Mouse (Mus musculus) R1 (cell line): ENCODE data around the gene Tchp.

ENCODE experiments used
- DNase-seq: peaks from one replicate; pipeline ENCODE4 v3.0.0-alpha.2; 2018; ENCODE audit warnings: low read depth, low spot score

The Tchp gene

DNA sequence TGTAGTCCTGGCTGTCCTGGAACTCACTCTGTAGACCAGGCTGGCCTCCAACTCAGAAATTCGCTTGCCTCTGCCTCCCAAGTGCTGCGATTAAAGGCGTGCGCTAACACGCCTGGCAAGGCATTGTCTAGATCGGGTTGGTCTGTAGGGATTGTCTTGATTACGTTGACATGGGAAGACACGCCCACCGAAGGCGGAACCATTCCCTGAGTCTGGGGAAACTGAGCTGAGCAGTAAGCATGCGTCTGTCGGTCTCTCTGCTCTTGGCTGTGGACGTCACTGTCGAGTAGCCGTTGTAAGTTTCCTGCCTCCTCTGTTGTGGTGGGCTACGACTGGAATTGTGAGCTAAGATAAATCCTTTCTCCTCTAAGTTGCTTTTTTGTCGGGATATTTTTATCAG lies 10.6 kb upstream of the Tchp start:
- DNase-seq: peak; percentile 97

DNA sequence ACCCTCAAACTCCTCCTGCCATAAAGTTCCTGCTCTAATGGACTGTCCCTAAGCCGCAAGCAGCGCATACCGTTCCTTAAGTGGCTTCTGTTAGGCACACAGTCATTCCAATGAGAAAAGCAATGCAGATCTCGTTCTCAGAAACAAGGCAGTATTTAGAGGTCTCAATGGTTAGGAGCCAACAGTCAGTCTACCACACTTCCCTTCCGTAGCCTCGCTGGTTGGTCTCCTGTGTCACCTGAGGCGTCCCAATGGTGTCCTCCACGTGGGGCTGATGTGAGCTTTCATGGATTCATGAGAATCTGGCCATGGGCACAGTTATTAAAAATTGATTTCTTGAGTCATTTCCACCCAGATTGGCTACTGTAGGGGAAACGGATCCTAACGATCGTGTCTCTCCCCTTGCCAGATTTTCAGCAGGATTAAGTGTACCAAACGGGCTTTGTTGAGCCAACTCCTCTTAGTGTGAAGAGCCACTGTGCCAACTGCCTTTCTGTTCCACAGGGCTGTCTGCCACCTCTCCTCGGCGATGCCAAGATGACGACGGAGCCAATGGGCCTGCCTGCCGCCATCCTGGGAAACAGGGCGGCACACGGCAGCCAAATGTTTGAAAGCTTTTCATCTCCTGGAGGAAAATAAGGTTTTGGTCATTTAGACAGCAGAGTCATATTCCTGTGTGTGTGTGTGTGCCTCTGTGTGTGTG lies 9.4 kb upstream of the Tchp start:
- no peak for DNase-seq

DNA sequence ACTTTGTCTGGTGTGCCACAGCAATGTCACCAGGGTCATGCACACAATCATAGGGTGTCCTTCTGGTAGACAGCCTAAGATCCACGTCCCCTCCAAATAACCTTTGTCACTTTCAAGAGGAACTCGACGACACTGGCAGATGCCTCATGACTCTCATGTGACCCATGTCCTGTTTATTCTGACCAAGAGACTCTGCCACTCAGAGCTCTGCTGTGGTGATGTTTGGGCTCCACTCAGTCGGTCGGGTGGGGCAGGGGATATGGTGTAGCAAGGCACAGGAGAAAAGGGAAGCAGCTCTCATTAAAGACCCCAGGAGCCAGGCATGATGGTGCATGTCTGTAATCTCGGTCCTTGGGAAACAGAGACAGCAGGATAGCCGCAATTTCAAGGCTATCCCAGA lies 8.5 kb upstream of the Tchp start:
- peak; percentile 47 for DNase-seq

DNA sequence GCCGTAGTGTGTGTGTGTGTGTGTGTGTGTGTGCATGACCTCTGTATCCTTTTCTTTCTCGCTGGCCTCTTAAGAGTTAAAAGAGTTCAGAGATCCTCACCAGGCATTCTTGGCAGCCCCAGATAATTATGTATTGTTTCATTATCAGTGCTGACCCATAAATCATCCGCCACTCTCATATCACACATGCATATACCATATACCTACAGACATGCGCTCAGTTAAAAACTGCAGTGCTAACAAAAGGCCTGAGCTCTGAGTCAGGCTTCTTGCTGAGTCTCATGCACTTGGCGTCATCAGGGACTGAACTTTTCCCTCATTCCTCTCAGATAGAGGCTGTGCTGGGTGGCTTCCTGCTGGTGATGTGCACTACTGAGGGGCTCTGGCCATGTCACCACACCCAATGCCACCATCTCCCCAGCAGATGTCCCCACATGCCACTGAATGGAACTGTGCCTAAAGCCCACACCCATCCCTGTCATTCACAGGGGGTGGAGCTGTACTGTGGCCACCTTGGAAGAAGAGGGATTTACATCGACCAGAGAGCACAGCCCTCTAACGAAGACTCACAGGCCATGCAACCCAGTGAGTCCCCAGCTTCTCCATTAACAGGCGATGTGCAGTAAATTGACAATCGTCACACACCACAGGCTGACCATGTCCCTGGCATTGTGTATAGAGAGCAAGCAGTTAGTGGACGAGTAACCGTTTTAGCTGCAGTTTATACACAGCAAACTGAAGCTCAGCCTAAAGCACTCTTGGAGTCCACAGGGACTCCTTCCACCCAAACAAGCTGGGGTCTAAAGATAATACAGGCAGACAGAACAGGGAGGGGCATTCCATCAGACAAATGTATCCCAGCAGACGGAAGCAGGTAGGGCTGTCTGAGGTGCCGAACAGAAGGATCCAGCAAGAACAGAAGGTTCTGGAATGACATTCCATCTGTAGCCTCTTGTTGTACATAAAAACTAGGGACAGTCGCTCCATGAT lies 4.9 kb upstream of the Tchp start:
- DNase-seq: peak; percentile 69

DNA sequence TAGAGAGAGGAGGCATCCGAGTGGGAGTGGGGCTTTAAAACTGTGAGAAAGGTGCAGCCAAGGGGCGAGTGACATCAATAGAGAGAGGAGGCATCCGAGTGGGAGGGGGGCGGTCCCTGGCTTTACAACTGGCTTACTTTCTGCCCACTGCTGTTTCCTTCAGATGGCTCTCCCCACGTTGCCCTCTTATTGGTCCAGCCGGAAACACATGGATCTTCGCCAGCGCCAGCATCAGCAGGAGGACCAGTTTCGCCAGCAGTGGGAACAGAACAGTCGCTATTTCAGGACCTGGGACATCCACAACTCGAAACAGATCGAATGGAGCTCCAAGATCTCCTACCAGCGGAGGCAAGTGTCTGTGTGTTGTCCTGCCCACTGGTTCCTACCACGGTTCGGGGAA lies 931 bp downstream of the Tchp start:
- DNase-seq: no peak

DNA sequence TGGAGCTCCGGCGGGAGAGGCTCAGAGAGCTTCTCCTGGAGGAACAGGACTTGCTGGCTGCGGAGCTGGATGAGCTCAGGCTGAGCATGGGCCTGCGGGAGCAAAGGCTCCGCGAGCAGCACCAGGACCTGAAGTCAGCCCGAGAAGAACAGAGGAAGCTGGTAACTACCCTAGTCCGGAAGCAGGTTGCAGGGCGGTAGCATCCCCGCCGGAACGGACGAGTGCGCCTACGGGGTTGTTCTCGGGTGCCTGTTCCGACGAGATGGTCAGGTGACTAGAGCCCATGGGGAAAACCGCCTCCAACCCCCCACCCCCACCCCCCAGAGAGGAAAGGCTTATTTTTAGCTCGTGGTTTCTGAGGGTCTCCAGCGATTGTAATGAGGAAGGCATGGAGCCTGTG lies 1.8 kb downstream of the Tchp start:
- no peak for DNase-seq

DNA sequence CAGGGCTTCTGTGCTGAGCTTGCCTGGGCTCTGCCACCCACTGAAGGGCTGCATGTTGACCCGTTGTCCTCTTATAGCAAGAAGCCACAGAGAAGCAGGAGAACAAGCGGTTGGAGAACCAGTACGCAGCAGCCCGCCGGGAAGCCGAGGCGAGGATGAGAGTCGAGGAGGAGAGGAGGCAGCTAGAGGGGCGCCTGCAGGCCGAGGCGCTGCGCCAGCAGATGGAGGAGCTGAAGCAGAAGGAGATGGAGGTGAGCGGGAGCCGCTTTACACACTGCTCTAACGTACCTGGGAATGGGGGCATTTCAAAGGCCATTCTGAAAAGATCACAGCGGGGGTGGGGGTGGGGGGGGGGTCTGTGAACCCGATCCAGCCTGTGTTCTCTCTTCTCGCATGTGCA lies 7.0 kb downstream of the Tchp start:
- DNase-seq: no peak

DNA sequence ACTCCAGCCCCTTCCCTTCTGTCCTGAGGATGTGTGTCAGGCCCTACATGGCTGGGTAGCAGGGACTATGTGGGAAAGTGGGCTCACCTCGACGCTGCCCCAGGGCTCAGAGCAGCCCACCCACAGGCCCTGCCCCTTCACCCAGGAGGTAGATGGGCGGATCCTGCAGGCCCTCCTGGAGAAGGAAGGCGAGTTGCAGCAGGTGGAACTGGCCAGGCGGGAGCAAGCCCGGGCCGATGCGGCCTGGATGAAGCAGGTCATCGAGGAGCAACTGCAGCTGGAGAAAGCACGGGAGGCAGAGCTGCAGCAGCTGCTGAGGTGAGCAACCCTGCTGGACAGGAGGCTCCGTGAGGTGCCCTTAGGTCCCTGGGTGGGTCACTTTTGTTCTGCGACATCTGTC lies 9.7 kb downstream of the Tchp start:
- DNase-seq: no peak

DNA sequence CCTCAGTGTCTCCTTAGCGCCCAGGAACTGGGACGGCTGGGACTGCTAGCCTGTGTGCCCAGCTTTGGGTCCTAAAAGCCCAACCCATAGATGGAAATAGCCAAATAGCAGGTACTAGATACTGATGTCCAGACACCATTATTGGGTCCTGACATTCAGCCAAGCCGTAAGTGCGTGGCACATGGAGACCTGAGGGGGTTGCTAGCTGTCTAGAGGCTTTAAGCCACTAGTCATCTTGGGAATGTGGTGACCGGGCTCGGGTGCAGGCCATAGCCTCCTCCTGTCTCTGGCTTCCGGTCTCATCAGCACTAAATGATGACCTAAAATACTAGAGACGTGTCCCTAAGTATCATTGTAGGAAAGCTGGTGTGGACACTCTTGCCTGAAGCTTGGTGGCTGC lies 10.4 kb downstream of the Tchp start:
- DNase-seq: no peak

DNA sequence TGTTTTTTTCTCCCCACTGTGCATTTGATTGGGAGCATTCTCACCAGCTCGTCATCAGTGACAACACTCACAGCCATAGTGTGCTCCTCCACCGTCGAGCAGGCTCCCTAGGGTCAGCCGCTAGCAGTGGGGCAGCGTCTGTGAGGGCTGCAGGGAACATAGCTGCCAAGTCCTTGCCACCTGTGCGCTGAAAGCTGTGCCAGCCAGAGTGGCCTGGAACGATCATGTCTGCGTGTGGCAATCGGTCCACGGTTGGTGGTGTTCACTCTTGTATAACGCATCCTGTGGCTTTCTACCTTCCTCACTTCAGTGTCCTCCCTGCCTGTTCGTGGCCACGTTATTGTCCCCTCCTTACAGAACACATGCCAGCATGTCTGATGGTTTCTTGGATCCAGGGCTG lies 10.9 kb downstream of the Tchp start:
- DNase-seq: no peak

DNA sequence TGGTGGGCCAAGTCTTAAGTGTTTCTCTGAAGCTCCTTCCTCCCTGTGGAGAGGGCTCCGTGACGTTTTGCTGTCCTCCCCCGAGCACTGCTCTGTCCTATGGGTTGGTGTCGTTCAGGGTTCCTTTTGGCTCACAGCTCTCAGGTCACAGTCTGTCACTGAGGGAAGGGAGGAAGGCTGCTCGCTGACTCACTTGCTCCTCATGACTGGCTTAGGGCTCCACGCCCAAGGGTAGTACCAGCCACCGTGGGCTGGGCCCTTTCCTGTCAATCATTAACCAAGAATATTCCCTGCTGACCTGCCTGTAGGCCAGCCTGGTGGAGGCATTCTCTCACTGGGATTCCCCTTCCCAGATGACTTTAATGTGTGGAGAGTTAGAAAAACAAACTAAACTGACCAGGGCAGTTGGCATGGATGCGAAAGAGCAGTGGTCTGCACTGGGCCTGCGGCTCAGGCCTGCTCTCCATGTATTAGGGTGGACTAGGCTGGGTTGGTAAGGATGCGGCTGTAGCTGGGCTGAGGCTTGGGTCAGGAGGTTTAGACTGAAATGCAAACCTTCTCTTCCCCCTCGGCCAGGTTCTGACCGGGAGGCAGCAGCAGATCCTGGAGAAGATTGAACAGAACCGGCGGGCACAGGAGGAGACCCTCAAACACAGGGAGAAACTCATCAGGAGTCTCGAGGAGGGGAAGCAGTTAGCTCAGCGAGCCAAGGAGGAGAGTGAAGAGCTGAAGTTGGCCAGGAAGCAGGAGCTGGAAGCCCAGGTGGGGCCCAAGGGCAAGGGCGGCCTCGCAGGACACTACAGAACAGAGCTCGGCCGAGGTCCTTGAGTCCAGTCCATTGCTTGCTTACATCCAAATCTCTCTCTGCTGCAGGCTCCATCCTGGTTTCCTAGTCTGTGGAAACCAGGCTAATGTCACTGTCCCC lies 11.7 kb downstream of the Tchp start:
- DNase-seq: no peak

DNA sequence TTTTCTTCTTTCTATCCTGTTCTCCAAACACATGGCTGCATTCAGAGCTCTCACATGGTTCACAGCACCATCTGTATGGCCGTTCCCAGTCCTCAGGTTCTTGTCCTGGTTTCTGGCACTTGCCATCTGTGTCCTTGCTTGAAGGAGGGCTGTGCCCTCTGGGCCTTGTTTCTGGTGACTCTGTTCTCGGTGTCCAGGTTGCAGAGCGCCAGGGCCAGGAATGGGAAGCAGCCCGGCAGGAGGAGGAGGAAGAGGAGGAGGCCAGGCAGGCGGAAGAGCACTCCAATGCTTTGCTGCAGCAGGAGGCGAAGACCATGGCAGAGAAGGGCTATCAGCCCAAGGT lies 12.3 kb downstream of the Tchp start:
- no peak for DNase-seq

DNA sequence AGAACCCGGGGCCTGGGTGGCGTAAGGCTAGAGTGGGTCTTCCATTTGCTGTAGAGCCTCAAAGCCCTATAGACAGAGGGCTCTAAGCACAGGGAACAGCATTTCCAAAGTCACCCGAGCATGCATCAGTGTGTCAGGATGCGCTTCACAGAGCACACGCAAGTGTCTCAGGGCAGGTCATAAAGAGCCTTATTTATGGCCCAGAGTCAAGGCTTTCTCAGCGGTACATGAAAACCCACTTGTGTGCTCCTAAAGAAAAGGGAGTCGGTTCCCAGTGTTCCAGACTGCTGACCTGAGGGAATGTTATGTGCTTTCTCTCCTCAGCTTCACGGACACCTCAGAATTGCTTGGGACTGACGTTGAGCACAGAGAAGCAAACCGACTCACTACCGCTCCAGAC lies 13.2 kb downstream of the Tchp start:
- no peak for DNase-seq

DNA sequence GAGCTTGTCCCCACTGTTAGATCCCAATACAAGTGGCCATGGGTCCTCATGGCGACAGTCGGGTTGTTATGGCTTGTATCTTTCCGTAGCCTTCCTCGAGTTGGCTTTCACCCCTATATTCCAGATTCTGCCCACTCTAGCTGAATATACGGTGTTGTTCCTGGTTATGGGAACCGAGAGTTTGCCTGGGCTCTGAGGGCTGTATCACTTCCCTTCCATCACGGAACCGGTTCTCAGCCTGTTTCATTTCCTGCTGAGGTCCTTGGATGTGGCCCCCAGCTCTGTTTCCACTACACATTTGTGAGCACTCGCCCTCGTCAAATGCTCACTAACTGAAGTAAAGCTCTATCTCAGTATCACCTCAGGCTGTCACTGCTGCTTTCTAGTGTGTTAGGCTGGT lies 14.4 kb downstream of the Tchp start:
- DNase-seq: no peak

DNA sequence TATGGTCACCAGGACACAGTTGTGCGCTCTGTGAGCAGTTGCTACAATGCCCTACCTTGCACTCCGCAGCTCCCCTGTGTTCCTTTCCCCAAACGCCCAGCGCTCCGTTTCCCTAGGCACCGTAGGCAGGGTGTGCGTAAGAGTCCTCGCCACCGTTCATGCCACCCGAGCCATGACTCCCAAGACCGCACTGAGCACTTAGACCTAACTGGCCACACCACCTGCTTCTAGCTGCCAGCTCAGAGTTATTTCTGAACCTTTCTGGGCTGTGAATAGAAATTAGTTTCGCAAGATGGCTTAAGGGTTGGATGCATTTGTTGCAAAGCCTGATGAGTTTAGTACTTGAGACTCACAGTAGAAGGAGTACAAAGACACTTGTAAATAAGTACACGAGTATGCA lies 15.3 kb downstream of the Tchp start:
- no peak for DNase-seq

DNA sequence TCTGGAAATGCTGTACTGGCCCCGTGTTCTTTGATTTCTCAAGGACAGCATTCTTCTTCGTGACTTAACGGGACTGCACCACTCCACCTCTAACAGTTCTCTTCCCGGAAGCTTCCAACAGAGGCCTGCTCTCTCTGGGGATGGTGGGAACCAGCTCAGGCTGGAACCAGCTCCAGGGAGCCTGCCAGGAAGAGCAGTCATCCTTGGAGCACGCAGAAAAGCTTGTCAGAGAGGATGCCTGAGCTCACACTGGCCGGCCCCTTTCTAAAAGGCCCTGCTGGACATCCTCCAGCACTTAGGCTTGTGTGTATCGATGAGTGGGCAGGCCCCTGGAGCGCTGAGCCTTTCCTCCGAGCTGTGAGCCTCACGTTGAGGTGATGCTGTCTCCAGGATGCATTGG lies 20.6 kb downstream of the Tchp start:
- no peak for DNase-seq

DNA sequence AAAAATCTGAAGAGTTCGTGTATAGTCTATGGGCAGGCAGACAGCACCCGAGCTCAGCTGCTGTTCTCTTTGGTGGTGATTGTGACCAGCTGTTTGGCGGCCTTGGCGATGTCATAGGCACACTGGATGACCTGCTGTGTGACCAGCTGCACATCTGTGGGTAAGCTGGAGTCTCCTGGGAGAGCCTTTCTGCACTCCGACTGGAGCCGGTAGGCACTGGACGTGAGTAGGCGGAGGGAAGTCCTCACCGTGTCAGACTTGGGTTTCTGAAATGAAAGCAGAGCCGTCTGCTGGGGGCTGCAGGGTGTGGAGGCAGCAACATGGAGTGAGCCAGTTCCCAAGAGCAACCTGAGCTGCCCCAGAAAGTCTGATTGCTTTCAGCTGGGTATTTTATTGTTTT lies 22.6 kb downstream of the Tchp start:
- DNase-seq: no peak

DNA sequence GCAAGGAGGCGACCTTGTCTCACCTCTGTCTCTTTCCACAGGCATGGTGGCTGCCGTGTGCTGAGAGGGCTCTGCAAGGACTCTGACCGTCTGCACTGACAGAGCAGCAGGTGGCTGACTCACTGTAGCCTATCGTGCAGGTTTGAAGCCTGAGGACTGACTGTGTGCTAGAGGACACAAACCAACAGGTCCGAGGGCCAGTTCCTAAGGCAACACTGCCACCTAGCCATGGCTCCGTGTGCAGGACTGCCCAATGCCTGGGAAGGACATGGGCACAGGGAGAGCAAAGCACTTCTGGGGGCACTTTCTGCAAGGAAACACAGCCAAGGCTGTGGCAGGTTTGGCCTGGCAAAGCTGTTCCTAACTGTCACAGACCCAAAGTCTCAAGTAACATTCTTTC lies 23.9 kb downstream of the Tchp start:
- no peak for DNase-seq

DNA sequence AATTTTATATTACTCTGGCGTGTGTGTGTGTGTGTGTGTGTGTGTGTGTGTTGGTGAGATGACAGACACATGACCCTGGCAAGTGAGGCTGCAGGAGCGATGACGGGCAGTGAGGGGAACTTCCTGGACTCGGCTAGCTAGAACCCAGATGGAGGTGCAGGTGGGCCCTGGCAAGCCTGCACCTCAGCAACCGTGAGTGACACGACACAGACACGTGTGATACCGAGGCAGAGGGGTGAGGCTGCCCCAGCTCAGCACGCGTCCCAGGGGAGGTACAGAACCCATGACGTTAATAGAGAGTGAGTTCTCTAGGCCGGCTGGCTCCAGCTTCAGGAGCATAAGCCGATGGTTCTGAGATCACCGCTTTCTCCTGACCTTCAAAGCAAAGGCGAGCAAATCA lies 24.4 kb downstream of the Tchp start:
- DNase-seq: no peak

DNA sequence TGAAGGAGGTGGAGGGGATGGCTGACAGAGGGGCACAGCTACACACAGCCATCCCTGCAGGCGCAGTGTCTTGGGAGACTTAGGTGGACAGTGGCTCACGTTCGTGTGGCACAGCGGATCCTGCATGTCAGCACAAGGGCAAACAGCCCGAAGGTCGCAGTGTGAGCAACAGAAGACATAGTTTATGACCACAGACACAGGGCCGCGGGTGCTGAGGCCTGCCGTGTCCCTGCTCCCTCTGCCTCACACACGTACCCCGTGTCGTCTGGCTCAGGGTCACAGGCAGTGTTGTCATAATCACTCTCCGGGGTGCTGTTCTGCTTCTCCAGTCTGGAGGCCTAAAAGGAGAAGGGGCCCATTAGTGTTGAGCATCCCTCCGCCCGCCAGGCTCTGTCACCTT lies 26.0 kb downstream of the Tchp start:
- DNase-seq: no peak

DNA sequence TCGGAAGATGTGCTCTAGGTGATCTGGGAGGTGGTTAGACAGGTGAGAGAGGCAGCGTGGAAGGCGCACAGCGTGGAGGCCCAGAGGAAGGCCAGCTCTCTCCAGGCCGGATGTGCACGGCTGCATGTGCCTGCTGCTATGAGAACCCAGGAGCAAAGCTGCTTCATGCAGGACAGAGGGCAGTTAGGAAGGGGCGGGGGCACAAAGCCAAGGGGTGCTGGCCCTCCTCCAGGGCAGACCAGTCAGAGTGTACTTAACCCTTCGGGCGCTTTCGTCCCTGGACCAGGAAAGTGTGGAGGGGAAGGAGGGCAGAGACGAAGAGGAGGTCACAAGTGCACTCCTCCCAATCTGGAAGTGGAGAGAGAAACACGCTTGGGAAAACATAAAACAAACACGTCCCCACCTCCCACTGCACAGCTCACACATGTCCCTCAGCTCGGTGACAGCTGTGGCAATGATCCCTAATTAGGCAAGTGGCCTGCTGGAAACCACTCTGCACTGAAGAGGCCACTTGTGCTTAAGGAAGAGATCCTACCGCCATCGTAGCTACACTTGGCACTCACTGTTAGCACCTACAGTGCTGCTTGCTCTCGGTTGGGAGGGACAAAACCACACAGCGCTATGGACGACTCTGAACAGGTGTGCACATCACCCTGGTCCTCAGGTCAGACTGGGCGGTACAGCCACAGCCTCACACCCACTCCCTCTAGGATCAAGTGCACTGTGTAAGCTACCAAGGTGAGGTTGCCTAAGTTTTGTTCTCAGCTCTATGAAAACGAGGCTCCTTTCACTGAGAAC lies 29.7 kb downstream of the Tchp start:
- DNase-seq: no peak
